ENCODE assay signal across 8 mouse cellular contexts in genomic region chr10:67003743-67004526, GRCm38 (mm10).
DNase-seq lines count a peak whose midpoint lies in the region; ATAC-seq and TF ChIP-seq lines count a peak whose summit lies in the region.

No protein-coding gene starts in this region.

- no peak for TF ChIP-seq CTCF in brain, embryonic 14.5 days (IDR thresholded peaks at IDR 0.05; ENCODE audit: borderline replicate concordance, extremely low read depth, insufficient read depth, insufficient read length)

- WGBS in forebrain, embryonic 16.5 days, result 0% methylated on average over 22 of the region's 22 CpGs

- peak overlapping the region; percentile 58 for H3K4me2 ChIP-seq in forebrain, embryonic 16.5 days (ENCODE audit: low read length)

- TF ChIP-seq POLR2A in brain, embryonic 14.5 days (IDR thresholded peaks at IDR 0.05; ENCODE audit: borderline replicate concordance, extremely low read depth, insufficient read depth, insufficient read length, poor library complexity, severe bottlenecking), result no peak

- peak; percentile 72 for ATAC-seq in forebrain, embryonic 16.5 days
- ATAC-seq in hematopoietic stem cell, adult 5-6 weeks (replicated peaks in 1 of 2; ENCODE audit: insufficient read depth in 1 of 2, low FRiP score in 2 of 2, low TSS enrichment in 1 of 2, low read depth in 1 of 2, poor library complexity in 2 of 2, severe bottlenecking in 2 of 2), result peak; percentile 63 to 75

- H3K9ac ChIP-seq in forebrain, embryonic 16.5 days (replicated peaks; ENCODE audit: low read depth, low read length), result peak overlapping the region; percentile 48

- H3K4me3 ChIP-seq in forebrain, embryonic 16.5 days (replicated peaks; ENCODE audit: low read length), result peak overlapping the region; percentile 27

- H3K27ac ChIP-seq in forebrain, embryonic 16.5 days (ENCODE audit: low read length), result peak overlapping the region; percentile 77

- DNase-seq in MN1 (ENCODE audit: low spot score), result peak; percentile 49
- peak; percentile 96 for DNase-seq in brain, embryonic 14.5 days (ENCODE audit: low read depth)
- DNase-seq in layer of hippocampus, postnatal 10 days (ENCODE audit: low spot score in 2 of 2), result peak; percentile 62 to 64
- DNase-seq in lung, postnatal 4 days, result peak; percentile 76 to 80
- DNase-seq in ovary, postnatal 36 days (ENCODE audit: low spot score), result peak; percentile 65
- DNase-seq in urinary bladder, postnatal 14 days (ENCODE audit: low spot score), result peak; percentile 63

- H3K36me3 ChIP-seq in forebrain, embryonic 16.5 days (ENCODE audit: control insufficient read depth, insufficient read depth), result no peaks in the 10 kb centered on the region

- H3K4me1 ChIP-seq in forebrain, embryonic 16.5 days (replicated peaks; ENCODE audit: control insufficient read depth, insufficient read depth, low read length), result peaks cover 30% of the 10 kb centered on the region

- H3K27me3 ChIP-seq in forebrain, embryonic 16.5 days (replicated peaks; ENCODE audit: control insufficient read depth, insufficient read depth, low read length), result no peaks in the 10 kb centered on the region

- H3K9me3 ChIP-seq in forebrain, embryonic 16.5 days (ENCODE audit: control insufficient read depth, low read length), result no peaks in the 10 kb centered on the region

Comparison
In these comparisons a context has a peak if more than half of its experiments do, and no peak if none do; other contexts are left out.
1. Peak in every context shown above with its lines: DNase-seq, ATAC-seq, H3K4me3 ChIP-seq and H3K27ac ChIP-seq.